Mouse (Mus musculus): ENCODE data around the gene Zfp324. TPM values are rescaled to one million over a fixed set of nuclear protein-coding genes. Genes with fewer than 3 reads are reported as not detected.
A peak's percentile ranks its signal among the peaks of the same experiment; 100 is the strongest.

Zfp324 gene
- polyA plus RNA-seq, 1 experiment from 2014 or later = 8.0 TPM

GRCm38 (mm10) chr7:13003380-13003779 lies 37.7 kb downstream of the Zfp324 start:
- Histone ChIP-seq H3K9ac (ENCODE audit: low read depth, low read length) (no peak overlapping the region), H3K4me1 (replicated peaks; ENCODE audit: insufficient read depth, low read length) (0 out of 2 replicates have a peak, but pooled peaks cover 3% of the 10 kb centered on the region), H3K27ac (no peak overlapping the region), H3K4me3 (replicated peaks; ENCODE audit: low read depth, low read length) (no peak overlapping the region), H3K9me3 (replicated peaks; ENCODE audit: low read length) (no peaks in the 10 kb centered on the region), H3K36me3 (ENCODE audit: insufficient read depth, low read length) (peaks cover 15% of the 10 kb centered on the region; the same call in 1 of the 2 replicates), H3K27me3 (ENCODE audit: insufficient read depth, low read length) (no peaks in the 10 kb centered on the region), H3K4me2 (ENCODE audit: low read length) (no peak overlapping the region)
- TF ChIP-seq CTCF (IDR thresholded peaks at IDR 0.05; ENCODE audit: low read depth) = no peak; the same call in 1 of the 2 replicates
- DNase-seq (ENCODE audit: low spot score) (no peak), ATAC-seq (replicated peaks; ENCODE audit: low FRiP score, low read depth) (no peak)
- WGBS = 75% methylated on average over 5 of the region's 5 CpGs

- no peak for TF ChIP-seq CTCF (IDR thresholded peaks at IDR 0.05; ENCODE audit: low read depth)
- Histone ChIP-seq H3K4me2 (ENCODE audit: low read length) (no peak overlapping the region), H3K27ac (no peak overlapping the region), H3K4me3 (replicated peaks; ENCODE audit: low read depth, low read length) (no peak overlapping the region), H3K9me3 (replicated peaks; ENCODE audit: low read length) (no peaks in the 10 kb centered on the region), H3K27me3 (ENCODE audit: insufficient read depth, low read length) (no peaks in the 10 kb centered on the region), H3K4me1 (replicated peaks; ENCODE audit: insufficient read depth, low read length) (peaks cover 11% of the 10 kb centered on the region; the same call in 1 of the 2 replicates), H3K9ac (ENCODE audit: low read depth, low read length) (peak overlapping the region; percentile 23; the same call in 1 of the 2 replicates), H3K36me3 (ENCODE audit: insufficient read depth, low read length) (peaks cover 15% of the 10 kb centered on the region; the same call in 1 of the 2 replicates)
- no peak for DNase-seq (ENCODE audit: low spot score)
- 91% methylated on average over 17 of the region's 17 CpGs for WGBS
- no peak for ATAC-seq (replicated peaks; ENCODE audit: low FRiP score, low read depth)
Measured at GRCm38 (mm10) chr7:13006011-13006410, 40.4 kb downstream of the Zfp324 start.

- TF ChIP-seq CTCF (IDR thresholded peaks at IDR 0.05; ENCODE audit: low read depth) = no peak
- H3K27me3 ChIP-seq (ENCODE audit: insufficient read depth, low read length) = no peaks in the 10 kb centered on the region
- H3K4me3 ChIP-seq (replicated peaks; ENCODE audit: low read depth, low read length) = no peak overlapping the region
- no peaks in the 10 kb centered on the region for H3K9me3 ChIP-seq (replicated peaks; ENCODE audit: low read length)
- H3K36me3 ChIP-seq (ENCODE audit: insufficient read depth, low read length) = peaks cover 15% of the 10 kb centered on the region; the same call in 1 of the 2 replicates
- H3K9ac ChIP-seq (ENCODE audit: low read depth, low read length) = peak overlapping the region; percentile 23; the same call in 1 of the 2 replicates
- H3K4me1 ChIP-seq (replicated peaks; ENCODE audit: insufficient read depth, low read length) = peaks cover 11% of the 10 kb centered on the region; the same call in 1 of the 2 replicates
- ATAC-seq (replicated peaks; ENCODE audit: low FRiP score, low read depth) (no peak), DNase-seq (ENCODE audit: low spot score) (no peak)
- H3K4me2 ChIP-seq (ENCODE audit: low read length) = no peak overlapping the region
- 77% methylated on average over 10 of the region's 10 CpGs for WGBS
- H3K27ac ChIP-seq = peak overlapping the region; percentile 50
Measured at GRCm38 (mm10) chr7:13006531-13006930, 40.9 kb downstream of the Zfp324 start.

GRCm38 (mm10) chr7:13007341-13008092 lies 41.9 kb downstream of the Zfp324 start:
- Histone ChIP-seq H3K4me1 (replicated peaks; ENCODE audit: insufficient read depth, low read length) (peaks cover 11% of the 10 kb centered on the region; the same call in 1 of the 2 replicates), H3K27me3 (ENCODE audit: insufficient read depth, low read length) (no peaks in the 10 kb centered on the region), H3K27ac (no peak overlapping the region), H3K36me3 (ENCODE audit: insufficient read depth, low read length) (peaks cover 15% of the 10 kb centered on the region; the same call in 1 of the 2 replicates), H3K4me2 (ENCODE audit: low read length) (peak overlapping the region; percentile 40), H3K9ac (ENCODE audit: low read depth, low read length) (0 out of 2 replicates have a peak overlapping the region, but pooled peaks have one; percentile 23), H3K9me3 (replicated peaks; ENCODE audit: low read length) (no peaks in the 10 kb centered on the region), H3K4me3 (replicated peaks; ENCODE audit: low read depth, low read length) (no peak overlapping the region)
- no peak for TF ChIP-seq CTCF (IDR thresholded peaks at IDR 0.05; ENCODE audit: low read depth)
- DNase-seq (ENCODE audit: low spot score) (no peak), ATAC-seq (replicated peaks; ENCODE audit: low FRiP score, low read depth) (no peak)
- 55% methylated on average over 57 of the region's 57 CpGs for WGBS

GRCm38 (mm10) chr7:13009143-13010004 lies 43.7 kb downstream of the Zfp324 start:
- TF ChIP-seq CTCF (IDR thresholded peaks at IDR 0.05; ENCODE audit: low read depth) = peak; percentile 77
- Histone ChIP-seq H3K4me2 (ENCODE audit: low read length) (peak overlapping the region; percentile 79), H3K4me1 (replicated peaks; ENCODE audit: insufficient read depth, low read length) (peaks cover 11% of the 10 kb centered on the region; the same call in 1 of the 2 replicates), H3K27me3 (ENCODE audit: insufficient read depth, low read length) (no peaks in the 10 kb centered on the region), H3K36me3 (ENCODE audit: insufficient read depth, low read length) (peaks cover 15% of the 10 kb centered on the region; the same call in 1 of the 2 replicates), H3K27ac (peak overlapping the region; percentile 93), H3K4me3 (replicated peaks; ENCODE audit: low read depth, low read length) (peak overlapping the region; percentile 67), H3K9ac (ENCODE audit: low read depth, low read length) (peak overlapping the region; percentile 82), H3K9me3 (replicated peaks; ENCODE audit: low read length) (no peaks in the 10 kb centered on the region)
- ATAC-seq (replicated peaks; ENCODE audit: low FRiP score, low read depth) (peak; percentile 92), DNase-seq (ENCODE audit: low spot score) (peak; percentile 97)
- WGBS = under 1% methylated on average over 42 of the region's 42 CpGs

Measured in kidney, postnatal 0 days (tissue).